Mouse (Mus musculus) mesoderm, embryonic 11.5 days (tissue): ENCODE results near the gene Raf1.

Experiments used
- DNase-seq: peaks from one replicate; pipeline ENCODE4 v3.0.0-alpha.2; 2012; ENCODE audit warnings: low read depth, low spot score

Raf1 gene

DNA sequence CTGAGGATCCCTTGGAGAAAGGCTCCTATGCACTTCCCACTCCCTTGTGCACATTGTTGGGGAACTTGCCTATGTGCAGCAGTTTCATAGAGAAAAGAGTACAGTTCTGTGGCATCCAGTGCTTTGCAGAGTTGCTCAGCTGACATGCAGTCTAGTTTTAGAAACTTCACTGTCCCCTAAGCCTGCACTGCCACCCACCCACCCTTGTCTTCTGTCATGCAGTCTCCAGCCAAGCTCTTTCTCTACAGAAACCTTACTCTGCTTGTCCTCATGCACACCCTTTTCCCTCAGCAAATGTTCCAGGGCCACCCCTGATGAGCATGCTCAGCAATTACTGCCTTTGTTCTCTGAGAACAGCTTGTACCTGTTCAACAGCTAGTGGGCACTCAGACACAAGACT is 62.6 kb downstream of the Raf1 start:
- no peak for DNase-seq

DNA sequence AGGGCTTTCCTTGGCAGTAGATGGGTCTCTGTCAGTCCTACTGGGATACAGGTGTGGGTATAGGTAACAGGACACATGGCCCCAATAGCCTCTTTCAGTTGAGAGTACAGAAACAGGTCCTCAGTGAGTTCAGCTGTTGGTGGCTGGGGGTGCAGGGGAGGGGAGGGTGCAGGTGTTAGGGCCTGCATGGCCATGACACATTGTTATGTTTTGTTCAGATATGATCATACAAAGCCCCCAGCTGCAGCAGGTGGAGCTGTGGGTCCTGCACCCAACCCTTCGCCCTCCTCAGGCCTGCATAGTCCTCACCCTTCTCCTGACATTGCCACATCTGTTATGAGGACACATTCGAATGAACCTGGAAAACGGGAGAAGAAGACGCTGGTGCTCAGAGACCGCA is 66.1 kb downstream of the Raf1 start:
- DNase-seq, result no peak

DNA sequence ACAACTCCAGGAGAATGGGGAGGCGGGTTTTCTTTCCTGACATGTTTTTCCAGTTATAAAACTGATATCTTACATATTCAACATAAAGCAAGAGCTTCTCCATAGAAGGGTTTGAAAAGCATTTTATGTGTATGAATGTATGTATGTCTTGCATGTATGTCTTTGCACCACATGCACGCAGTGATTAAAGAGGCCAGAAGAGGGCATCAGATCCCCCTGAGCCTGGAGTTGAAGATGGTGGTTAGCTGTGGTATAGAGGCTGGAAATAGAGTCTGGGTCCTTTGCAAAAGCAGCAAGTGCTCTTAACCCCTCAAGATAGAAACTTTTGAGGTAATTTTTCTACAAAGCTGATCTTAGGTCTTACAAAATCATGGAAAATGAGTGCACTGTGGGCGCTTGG is 67.3 kb downstream of the Raf1 start:
- DNase-seq, result peak; percentile 37

DNA sequence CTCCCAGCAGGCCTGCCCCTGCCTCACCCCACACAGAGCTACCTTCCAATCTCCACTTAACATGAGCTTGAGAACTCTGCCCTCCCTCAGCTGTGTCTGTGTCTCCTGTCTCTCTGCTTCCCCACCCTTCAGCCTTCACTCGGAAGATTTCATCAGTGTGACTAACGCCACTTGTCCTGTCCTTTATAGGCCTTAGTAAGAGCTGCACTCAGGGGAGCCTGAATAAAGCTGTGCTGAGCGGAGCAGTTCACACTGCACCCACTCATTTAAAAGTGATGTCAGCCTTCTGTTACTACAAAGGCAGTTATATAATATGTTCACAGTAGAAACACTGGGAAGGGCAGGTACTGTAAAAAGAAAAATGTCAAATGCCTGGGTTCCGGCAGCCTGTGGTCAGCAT is 69.0 kb downstream of the Raf1 start:
- DNase-seq, result no peak

DNA sequence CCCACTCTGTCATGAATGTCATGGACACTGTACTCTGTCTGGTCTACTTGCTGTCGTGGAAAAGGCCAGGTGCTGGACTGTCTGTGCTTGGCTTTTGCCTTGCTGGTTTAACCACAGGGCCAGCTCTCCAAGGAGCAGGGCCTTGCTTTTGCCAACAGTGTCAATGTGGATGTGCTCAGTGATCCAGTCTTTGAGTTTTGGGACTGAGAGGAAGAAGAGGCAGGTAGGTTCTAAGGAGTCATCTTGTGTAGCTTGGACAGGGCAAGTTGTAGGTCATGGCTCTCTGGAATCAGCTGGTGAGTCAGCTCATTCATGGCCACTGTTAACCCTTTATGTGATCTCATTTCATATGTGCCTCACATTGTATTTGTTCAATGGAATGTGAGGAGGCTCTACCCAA is 70.0 kb downstream of the Raf1 start:
- DNase-seq, result no peak

DNA sequence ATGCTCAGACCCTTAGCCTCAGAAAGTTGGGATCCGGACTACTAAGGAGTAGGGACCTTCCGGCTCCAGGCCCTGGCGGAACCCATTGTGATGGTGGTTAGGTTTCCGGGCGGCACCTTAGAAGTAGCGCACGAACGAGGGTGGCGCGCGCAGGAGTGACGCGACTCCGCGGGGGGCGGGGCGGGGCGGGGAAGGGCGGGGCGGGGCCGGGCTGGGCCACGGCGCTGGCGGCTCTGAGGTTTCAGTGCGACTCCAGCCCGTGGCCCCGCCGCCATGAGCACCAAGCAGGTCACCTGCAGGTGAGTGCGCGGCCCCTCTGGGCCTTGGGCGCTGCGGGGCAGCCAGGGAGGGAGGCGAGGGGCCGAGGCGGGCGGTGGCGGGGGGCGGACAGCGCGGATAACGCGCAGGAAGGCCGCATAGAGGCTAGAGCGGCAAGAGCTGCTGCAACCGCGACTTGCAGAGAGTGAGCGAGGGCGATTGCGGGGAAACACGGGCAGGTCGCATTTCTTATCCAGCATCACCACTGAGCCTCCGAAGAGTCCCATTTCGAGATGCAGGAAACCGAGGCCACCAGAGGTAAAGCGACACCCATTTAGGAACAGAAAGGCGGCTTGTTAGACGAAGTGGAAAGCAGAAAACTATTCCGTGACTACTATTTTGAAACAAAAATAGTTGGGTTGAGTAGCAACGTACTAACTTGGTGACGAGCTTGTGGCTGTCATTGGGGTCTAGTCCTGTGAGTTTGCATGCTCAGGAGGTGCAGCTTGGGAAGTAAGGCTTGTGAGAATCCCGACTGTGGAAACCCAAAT is 74.5 kb downstream of the Raf1 start, which contains the start of gene Mkrn2:
Gene Mkrn2 (plus strand): TSS at position 188 of the 809 bp plus-strand sequence.
- peak; percentile 92 for DNase-seq

DNA sequence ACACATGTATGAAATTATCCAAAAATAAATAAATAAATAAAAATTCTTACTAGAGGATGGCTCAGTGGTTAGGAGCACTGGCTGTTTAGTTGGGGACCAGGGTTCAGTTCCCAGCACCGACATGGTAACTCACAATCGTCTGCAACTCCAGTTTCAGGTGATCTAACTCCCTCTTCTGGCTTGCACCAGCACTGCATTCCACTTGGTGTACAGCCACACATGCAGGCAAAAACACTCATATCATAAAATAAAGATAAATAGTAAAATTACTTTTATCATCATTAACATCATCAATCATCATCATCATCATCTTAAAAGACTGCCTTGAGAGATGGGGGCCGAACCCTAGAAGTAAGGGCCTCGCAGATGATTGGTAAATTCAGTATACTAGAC is 75.1 kb downstream of the Raf1 start:
- DNase-seq, result peak; percentile 13

DNA sequence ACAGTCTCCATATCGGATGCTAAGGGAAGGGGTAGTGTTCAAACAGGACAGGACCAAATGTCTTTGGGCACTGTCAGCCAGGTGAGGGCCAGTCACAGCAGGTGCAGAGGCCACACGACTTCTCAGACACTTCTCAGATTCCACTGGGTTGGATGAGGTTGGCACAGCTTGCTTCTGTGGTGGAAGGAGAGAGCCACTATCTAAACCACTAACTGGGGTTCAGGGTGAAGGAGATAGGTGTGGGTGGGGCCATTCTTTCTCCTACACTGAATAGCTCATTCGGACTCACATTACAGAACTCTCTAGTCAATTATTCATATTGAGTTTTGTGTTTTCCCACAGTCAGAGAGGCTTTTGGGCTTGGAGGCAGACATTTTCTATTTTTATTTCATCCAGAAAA is 80.8 kb downstream of the Raf1 start:
- DNase-seq, result no peak

DNA sequence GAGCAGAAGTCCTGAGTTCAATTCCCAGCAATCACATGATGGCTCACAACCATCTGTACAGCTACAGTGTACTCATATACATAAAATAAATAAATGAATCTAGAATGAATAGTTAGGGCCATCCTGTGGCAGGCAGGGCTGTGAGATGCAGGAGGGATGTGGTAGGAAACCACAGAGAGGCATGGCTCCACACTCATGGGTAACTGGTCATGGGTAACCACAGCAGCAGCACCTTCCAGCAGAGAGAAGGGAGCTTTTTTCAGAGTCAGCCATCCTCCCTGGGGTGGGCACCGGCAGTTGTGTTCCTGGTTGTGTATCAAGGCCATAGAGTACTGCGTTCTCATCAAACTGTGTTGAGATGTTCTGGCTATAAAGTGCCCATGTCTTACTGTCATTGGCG is 82.0 kb downstream of the Raf1 start:
- no peak for DNase-seq

DNA sequence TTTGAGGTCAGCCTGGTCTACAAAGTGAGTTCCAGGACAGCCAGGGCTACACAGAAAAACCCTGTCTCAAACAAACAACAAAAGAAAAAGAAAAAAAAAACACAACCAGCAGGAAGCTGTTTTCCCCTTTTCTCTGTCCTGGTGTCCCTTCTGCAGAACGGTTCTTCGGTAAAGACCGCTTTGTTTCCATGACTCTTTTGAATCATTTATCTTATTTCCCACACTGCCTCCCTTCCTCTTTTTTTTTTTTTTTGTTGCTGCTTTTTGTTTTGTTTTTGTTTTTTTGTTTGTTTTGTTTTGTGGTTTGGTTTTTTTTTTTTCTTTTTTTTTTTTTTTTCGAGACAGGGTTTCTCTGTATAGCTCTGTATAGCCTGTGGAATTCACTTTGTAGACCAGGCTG is 83.2 kb downstream of the Raf1 start:
- no peak for DNase-seq

DNA sequence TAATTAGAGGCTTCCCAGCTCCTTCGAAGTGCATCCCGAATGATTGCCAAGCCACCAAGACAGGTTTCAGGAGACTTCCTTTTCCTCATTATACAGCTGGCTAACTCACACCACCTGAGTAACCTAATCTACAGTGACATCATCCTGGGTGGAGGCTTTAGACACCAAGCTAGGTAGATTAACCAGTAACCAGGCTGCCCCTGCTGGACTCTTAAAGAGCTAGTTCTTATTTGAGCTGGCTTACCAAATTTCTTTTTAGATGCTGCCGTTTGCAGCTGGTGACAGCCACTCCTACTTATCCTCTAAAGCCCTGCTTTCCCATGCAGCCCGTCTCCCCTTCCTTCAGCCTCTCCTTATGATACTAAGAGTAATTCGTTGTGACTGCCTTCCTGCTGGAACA is 84.0 kb downstream of the Raf1 start, which contains the start of gene Mkrn2os:
Gene Mkrn2os (minus strand): TSS at position 119 of the 400 bp plus-strand sequence.
- DNase-seq, result no peak

DNA sequence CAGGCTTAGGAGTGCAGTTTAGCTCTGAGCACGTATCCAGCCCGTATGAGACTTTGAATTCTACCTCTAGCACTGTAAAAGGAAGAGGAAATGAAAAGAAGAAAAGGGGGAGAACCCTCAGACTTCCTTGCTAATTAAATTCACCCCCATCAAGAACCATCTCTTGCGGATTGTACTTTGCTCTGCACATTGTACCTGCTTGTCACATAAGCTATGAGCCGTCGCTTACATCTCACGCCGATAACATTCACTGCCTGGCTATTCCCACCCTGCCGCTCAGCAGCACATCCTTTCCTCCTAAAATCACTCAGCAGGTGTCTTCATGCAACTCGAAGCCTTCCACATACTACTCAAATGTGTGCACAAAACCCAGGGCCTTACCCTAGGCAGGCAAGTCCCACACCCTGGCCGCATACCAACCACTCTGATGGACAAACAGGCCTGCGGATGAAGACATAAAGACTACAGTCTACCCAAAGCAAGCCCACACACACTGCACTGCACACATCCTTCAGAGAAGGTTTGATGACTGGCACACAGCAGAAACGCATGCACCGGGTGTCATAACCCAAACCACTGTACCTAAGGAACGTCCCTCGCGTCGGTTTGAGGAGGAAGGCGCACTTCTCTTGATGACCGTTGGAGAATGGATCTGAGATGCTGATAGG is 84.6 kb downstream of the Raf1 start:
- no peak for DNase-seq

DNA sequence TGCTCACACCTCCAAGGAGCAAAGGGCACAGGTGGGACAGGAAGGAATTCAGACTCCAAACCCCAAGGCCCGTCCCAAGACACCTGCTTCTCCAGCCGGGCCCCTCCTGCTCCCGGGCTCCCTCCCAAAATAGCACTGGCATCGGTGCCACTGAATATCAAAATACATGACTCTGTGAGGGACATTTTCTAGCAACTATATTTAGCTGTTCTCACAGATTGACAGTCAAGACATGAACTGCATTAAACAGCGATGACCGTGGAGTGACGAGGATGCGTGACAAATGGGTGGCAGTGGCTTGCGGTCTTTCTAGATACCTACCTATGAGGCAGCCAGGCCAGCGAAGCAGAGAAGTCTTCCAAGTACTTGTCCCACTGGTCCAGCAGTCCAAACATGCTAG is 90.1 kb downstream of the Raf1 start:
- no peak for DNase-seq

DNA sequence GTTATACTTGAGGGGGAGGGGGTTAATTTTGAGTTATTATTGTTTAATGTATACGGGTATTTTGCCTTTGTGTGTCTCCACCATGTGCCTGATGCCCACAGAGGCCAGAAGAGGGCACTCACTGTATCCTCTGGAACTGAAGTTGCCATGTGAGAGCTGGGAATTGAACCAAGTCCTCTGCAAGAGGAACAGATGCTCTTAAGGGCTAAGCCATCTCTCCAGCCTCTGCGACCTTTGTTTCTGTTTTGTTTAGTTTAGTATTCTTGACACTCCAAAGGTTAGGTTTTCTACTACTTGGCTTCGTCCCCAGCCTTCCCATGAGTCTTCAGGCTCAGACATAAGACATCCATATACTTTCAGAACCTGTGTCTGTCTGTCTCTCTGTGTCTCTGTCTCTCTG is 92.3 kb downstream of the Raf1 start:
- DNase-seq, result no peak

DNA sequence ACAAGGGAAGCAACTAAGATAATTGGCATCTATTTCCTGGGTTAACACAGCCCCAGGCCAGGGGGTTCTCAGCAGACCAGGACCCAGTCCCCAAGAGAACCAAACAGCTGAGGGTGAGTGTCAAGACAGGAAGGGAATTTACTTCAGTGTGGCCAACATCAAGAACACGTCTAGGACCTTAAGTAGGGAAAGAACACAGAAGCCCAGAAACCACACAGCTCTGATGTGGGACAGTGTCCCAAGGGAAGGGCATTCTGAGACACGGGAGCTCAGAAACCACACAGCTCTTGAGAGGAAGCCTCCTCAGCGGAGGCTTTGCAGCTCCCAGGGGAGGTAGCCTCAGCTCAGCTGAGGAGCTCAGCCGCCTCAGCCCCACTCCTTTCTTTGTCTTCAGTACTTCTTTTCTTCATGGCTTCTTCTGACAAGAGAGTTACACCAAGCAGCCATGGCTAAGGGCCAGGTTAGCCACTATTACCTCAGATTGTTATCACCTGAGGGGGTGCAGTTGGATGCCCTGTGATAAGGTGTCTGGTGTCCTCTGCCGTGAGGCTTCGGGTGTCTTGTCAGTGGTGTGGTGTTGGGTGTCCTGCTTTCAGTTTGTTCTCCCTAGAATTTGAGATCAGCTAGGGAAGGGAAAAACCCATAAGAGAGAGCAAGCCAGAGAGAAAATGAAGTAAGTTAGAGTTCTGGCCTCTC is 92.9 kb downstream of the Raf1 start:
- DNase-seq, result no peak

DNA sequence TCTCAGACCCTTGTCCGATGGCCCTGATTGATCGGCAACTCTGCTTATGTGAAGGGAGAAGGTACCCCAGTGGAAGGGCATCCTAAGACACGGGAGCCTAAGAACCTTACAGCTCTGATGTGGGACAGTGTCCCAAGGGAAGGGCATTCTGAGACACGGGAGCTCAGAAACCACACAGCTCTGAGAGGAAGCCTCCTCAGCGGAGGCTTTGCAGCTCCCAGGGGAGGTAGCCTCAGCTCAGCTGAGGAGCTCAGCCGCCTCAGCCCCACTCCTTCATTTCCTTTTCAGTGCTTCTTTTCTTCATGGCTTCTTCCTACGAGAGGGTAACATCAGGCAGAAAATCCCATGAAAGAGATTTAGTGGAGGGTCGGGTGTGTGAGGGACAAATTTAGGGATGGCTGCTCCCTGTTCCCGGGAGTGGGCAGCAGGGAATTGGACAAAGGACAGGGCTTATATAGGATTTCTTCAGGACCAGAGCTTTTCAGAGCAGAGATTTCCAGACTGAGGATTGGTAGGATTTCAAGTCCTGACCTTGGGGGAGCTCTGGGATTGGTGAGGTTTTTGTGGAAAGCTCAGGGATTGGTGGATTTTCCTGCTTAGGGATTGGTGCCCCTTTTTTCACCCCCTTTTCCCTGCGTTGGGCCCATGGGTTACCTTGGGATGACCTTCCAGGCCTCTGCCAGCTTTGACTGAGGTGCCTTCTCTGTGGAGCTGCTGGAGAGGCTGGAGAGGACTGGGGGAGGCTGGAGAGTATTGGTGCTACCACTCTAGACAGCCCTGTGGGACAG is 93.9 kb downstream of the Raf1 start:
- DNase-seq, result no peak

DNA sequence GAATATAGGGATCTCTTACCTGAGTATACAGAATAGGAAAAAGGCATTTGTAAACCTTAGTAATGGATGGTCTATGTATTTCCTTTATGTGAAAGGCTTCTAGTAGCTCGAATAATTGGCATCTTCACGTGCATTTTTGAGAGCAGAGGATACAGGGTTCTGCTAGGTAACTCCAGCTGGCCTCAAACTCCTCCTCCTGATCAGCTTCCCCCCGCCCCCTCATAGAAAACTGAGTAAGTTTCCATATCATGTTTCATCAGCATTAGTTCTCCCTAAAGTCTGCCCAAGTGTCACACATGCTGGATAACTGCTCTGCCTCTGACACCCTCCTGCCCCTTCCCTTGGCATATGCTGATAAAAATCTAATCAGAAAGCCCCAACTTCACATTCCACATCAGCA is 95.6 kb downstream of the Raf1 start:
- DNase-seq, result no peak

DNA sequence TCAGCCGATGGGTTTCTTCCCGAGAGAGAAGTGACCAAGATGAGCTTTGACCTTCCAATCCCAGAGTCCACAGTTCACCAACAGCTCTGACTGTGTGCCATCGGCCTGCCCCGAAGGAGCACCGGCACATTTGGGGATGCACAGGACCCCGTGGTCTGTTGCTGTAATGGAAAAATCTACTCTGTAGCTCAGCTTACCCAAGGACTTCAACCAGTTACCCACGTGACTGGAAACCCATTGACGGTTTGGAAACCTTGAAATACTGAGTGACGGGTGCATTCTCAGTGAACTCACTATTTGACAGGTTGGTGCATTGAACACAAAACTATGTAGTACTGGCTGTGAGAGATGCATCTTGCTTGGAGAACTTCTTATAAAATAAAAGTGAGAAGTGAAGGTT is 98.5 kb downstream of the Raf1 start:
- no peak for DNase-seq

DNA sequence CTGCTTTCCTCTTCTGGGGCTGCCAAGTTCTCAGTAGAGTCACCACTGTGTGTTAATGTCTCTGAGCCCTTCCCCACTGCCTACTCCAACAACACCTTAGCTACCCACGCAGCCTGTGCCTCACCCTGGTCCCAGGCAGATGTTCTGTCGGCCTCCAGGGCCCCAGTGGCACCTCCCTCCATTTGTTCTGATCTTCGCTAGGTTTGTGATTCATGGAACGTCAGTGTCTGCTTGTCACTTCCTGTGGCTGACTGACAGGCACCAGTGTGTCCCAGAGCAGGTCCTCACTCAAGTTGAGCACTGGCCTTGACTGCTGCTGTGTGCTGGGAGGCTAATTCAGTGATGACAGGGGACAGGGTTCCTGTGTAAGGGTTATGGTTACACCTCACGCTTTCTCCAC is 99.0 kb downstream of the Raf1 start:
- no peak for DNase-seq

DNA sequence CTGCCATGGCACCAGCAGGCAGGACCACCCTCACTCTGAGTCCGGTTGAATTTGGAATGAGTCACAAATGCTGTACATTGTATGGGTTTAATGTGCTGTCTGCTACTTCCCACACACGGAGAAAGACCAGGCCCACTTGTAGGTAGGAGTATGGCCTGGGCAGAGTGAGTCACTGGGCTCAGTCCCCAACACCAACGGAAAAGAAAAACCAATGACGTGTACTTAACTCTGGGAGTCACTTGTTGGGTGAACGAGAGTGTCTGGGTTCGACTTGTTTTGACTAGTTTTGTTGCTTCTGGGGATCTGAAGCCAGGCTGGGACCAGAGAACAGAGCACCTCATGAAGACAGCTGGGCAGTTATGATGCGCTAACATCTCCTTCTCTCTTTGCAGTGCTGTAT is 102.3 kb downstream of the Raf1 start:
- DNase-seq, result no peak
